Mouse (Mus musculus): Measurements from ENCODE around the gene Tspo2. TPM values are rescaled to one million over a fixed set of nuclear protein-coding genes. Genes with fewer than 3 reads are reported as not detected.
"Not testable (repeated sequence)": the region's sequence is repeated elsewhere in the genome, so short reads cannot be mapped to it uniquely, and the experiment has no call there.

The Tspo2 gene
- polyA plus RNA-seq, 1 experiment from 2014 or later: 2.6 TPM

DNA sequence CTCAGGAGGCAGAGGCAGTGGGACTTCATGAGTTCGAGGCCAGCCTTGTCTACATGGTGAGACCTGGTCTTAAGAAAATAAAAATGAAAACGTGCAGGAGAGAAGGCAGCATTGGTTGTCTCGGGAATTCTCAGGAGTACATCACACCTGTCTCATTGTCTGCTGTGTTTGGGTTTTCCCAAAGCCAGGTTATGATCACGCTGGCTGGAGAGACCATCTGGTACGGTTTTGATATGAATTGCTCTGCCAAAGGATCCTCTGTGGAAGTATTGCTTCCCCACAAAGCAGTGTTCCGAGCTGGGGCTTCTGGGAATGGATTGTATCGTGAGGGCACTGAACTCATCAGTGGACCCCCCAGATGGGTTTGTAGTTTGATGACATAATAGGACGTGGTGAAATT is 24.1 kb upstream of the Tspo2 start:
- Histone ChIP-seq H3K27ac (ENCODE audit: low read length) (no peak overlapping the region), H3K4me3 (ENCODE audit: low read length) (no peak overlapping the region), H3K4me2 (ENCODE audit: low read depth, low read length) (no peak overlapping the region), H3K9ac (ENCODE audit: low read length) (no peak overlapping the region), H3K4me1 (replicated peaks; ENCODE audit: control insufficient read depth, insufficient read depth, low read length) (no peaks in the 10 kb centered on the region), H3K9me3 (ENCODE audit: control insufficient read depth, low read length) (no peaks in the 10 kb centered on the region), H3K27me3 (ENCODE audit: control insufficient read depth, insufficient read depth, low read depth, low read length) (no peaks in the 10 kb centered on the region), H3K36me3 (ENCODE audit: control insufficient read depth, insufficient read depth, low read length) (no peaks in the 10 kb centered on the region)
- WGBS: 76% methylated on average over 8 of the region's 8 CpGs
- no peak for ATAC-seq (ENCODE audit: low read depth)

DNA sequence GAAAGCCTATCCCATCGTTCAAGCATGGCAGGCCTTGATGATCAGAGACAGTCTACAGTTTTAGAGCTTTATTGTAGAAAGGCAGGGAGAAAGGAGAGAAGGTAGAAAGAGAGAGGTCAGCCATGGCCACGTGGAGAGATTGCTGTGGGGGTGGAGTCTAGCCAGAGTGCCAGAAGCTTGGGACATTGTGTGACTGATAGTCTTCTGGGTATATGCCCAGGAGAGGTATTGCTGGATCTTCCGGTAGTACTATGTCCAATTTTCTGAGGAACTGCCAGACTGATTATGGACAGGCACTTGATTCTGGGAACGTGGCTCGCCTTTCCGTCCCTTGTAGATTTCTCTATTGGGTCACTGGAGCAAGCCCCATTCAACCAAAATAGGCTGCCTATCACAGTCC is 23.0 kb upstream of the Tspo2 start:
- WGBS: 81% methylated on average over 6 of the region's 6 CpGs
- not testable (repeated sequence) for H3K9me3 ChIP-seq (ENCODE audit: control insufficient read depth, low read length); H3K4me3 ChIP-seq (ENCODE audit: low read length)

DNA sequence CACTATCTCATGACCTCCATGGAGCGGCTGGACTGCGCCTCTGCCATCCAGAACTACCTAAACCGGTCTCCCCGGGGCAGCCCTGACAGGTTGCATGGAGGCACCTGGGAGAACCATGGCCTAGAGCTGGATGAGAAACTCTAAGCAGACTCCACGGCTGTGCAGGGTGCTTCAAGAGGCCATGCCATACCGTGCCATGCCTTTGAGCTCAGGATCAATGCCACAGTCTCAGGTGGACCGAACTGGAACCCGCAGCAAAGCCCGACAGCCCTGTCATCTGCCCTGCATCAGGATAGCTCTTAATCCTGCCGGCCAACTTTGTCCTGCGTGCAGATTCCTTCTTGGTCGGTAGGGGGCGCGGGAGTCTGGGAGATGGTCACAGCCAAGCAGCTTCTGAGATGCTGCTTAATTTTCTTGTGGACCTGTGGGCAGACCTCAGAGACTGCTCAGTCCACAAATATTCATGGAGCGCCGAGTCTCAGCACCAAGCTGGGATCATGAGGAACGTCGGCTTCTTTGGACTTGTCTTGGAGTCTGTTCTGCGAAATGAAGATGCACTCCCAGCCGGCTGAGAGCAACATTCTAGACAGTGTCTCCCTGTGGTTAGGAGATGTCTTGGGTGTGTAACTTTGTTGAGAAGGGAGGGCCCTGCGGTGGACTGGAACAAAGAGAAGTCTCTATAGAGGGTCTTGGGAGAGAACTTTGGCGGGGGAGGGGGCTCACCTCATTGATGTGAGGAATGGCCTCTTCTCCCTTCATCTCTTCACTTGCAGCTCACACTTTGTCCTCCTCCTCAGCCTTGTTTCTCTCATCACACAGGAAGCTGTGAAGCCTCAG is 16.3 kb upstream of the Tspo2 start:
- no peak overlapping the region for H3K4me3 ChIP-seq (ENCODE audit: low read length)
- H3K9ac ChIP-seq (ENCODE audit: low read length): no peak overlapping the region
- H3K9me3 ChIP-seq (ENCODE audit: control insufficient read depth, low read length): no peaks in the 10 kb centered on the region
- H3K36me3 ChIP-seq (ENCODE audit: control insufficient read depth, insufficient read depth, low read length): no peaks in the 10 kb centered on the region
- H3K27me3 ChIP-seq (ENCODE audit: control insufficient read depth, insufficient read depth, low read depth, low read length): no peaks in the 10 kb centered on the region
- H3K4me2 ChIP-seq (ENCODE audit: low read depth, low read length): peak overlapping the region; percentile 38
- WGBS: 6% methylated on average over 22 of the region's 22 CpGs
- ATAC-seq (ENCODE audit: low read depth): peak; percentile 76
- H3K4me1 ChIP-seq (replicated peaks; ENCODE audit: control insufficient read depth, insufficient read depth, low read length): peaks cover 4% of the 10 kb centered on the region; the same call in 1 of the 2 replicates
- no peak overlapping the region for H3K27ac ChIP-seq (ENCODE audit: low read length)

More for the DNA sequence above, 23.0 kb upstream of the Tspo2 start:
- ATAC-seq (ENCODE audit: low read depth); H3K4me2 ChIP-seq (ENCODE audit: low read depth, low read length); H3K4me1 ChIP-seq (replicated peaks; ENCODE audit: control insufficient read depth, insufficient read depth, low read length); H3K27me3 ChIP-seq (ENCODE audit: control insufficient read depth, insufficient read depth, low read depth, low read length); H3K27ac ChIP-seq (ENCODE audit: low read length); H3K36me3 ChIP-seq (ENCODE audit: control insufficient read depth, insufficient read depth, low read length); H3K9ac ChIP-seq (ENCODE audit: low read length): not testable (repeated sequence)

DNA sequence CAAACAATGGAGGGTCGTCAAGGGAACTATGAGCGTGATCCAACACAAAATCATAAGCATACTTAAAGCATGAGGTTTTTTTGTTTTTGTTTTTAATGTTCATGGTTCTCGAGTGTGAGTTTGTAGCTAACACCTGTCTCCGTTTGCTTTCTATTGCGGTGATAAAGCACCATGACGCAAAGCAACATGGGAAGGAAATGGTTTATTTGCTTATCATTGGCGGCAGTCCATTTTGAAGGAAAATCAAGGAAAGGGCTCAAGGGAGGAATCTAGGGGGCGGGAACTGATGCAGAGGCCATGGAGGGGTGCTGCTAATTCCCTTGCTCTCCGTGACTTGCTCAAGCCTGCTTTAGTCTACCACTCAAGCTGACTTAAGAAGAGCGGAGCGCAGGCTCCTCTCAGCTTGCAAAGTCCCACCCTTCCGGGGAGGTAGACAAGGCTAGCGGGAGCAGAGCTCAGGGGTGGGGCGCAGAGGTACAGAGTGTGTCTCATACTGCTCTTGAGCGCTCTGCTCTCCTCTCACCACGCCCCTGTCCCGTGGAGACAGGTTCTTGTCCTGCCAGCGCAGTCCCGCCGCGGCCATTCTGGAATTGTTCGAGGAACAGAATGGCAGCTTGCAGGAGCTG is 15.6 kb upstream of the Tspo2 start:
- Histone ChIP-seq H3K4me2 (ENCODE audit: low read depth, low read length) (peak overlapping the region; percentile 38), H3K9ac (ENCODE audit: low read length) (no peak overlapping the region), H3K27ac (ENCODE audit: low read length) (no peak overlapping the region), H3K4me1 (replicated peaks; ENCODE audit: control insufficient read depth, insufficient read depth, low read length) (peaks cover 4% of the 10 kb centered on the region; the same call in 1 of the 2 replicates), H3K9me3 (ENCODE audit: control insufficient read depth, low read length) (no peaks in the 10 kb centered on the region), H3K4me3 (ENCODE audit: low read length) (0 out of 2 replicates have a peak overlapping the region, but pooled peaks have one; percentile 4), H3K27me3 (ENCODE audit: control insufficient read depth, insufficient read depth, low read depth, low read length) (no peaks in the 10 kb centered on the region), H3K36me3 (ENCODE audit: control insufficient read depth, insufficient read depth, low read length) (no peaks in the 10 kb centered on the region)
- ATAC-seq (ENCODE audit: low read depth): peak; percentile 69
- WGBS: 19% methylated on average over 22 of the region's 22 CpGs

DNA sequence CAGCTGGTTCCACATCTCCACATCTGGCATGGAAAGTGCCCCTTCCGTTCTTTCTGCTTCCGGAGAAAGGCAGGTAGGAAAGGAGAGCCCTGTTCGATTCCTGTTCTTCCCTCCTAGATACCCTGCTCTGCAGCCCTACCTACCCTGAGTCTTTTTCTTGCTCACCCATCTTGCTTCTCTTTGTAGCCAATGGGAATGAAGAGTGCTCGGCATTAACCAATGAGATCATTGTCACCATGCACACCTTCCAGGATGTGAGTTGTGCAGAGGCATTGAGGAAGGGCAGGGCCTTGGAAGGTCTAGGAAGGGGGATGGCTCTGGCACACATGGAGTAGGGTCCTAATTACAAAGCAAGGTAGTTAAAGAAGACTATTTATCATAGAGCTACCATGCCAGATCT is 12.1 kb upstream of the Tspo2 start:
- Histone ChIP-seq H3K36me3 (ENCODE audit: control insufficient read depth, insufficient read depth, low read length) (no peaks in the 10 kb centered on the region), H3K9ac (ENCODE audit: low read length) (no peak overlapping the region), H3K4me3 (ENCODE audit: low read length) (no peak overlapping the region), H3K27me3 (ENCODE audit: control insufficient read depth, insufficient read depth, low read depth, low read length) (no peaks in the 10 kb centered on the region), H3K4me2 (ENCODE audit: low read depth, low read length) (no peak overlapping the region), H3K27ac (ENCODE audit: low read length) (no peak overlapping the region), H3K4me1 (replicated peaks; ENCODE audit: control insufficient read depth, insufficient read depth, low read length) (peaks cover 4% of the 10 kb centered on the region; the same call in 1 of the 2 replicates), H3K9me3 (ENCODE audit: control insufficient read depth, low read length) (no peaks in the 10 kb centered on the region)
- WGBS: 85% methylated on average over 4 of the region's 4 CpGs
- ATAC-seq (ENCODE audit: low read depth): no peak

DNA sequence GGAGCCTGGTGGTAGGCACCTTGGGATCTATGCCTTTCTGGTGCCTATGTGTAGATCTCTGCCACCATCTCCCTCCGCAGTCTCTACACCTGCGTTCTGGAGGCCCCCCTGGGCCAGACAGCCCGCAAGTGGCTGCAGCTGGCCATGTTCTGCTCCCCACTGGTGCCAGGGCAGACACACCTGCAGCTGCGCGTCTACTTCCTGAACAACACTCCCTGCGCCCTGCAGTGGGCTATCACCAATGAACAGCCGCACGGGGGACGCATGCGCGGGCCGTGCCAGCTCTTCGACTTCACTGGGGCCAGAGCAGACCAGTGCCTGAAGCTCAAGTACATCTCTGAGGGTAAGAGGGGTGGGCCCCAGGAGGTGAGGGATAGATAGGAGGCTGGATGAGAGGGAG is 10.8 kb upstream of the Tspo2 start:
- no peak; the same call in 1 of the 2 replicates for ATAC-seq (ENCODE audit: low read depth)
- H3K4me2 ChIP-seq (ENCODE audit: low read depth, low read length): no peak overlapping the region

DNA sequence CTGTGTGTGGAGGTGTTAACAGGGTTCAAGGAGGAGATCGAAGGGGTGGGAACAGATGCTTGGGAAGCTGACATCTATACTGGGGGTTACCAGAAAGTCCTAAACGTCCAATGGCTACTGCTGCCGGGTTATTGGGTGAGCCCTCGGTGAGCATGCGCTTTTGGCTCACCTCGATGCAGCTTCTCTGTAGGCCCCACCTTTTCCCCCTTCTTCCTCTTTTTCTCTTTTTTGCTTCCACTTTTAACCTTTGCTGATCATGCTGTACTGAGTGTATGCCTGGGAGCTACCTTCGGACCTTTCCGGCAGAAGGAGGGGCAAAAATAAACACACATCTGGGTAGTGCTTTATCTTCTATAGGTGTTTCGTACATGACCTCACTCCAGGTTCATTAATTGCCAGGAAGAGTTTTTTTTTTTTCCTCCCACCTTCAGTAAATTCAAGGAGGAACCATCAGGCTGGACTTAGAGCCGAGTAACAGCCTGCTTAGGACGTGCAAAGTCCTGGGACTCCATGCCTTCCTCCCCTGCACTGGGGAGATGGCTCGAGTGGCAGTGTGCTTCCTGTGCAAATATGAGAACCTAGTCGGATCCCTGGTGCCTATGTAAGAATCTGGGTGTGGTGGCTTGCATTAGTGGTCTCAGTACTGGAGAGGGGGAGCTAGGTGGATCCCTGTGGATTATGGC is 6.8 kb upstream of the Tspo2 start:
- ATAC-seq (ENCODE audit: low read depth): no peak
- Histone ChIP-seq H3K9ac (ENCODE audit: low read length) (no peak overlapping the region), H3K27me3 (ENCODE audit: control insufficient read depth, insufficient read depth, low read depth, low read length) (no peaks in the 10 kb centered on the region), H3K9me3 (ENCODE audit: control insufficient read depth, low read length) (no peaks in the 10 kb centered on the region), H3K4me1 (replicated peaks; ENCODE audit: control insufficient read depth, insufficient read depth, low read length) (no peaks in the 10 kb centered on the region), H3K27ac (ENCODE audit: low read length) (no peak overlapping the region), H3K4me3 (ENCODE audit: low read length) (no peak overlapping the region), H3K36me3 (ENCODE audit: control insufficient read depth, insufficient read depth, low read length) (no peaks in the 10 kb centered on the region), H3K4me2 (ENCODE audit: low read depth, low read length) (no peak overlapping the region)
- WGBS: 57% methylated on average over 13 of the region's 13 CpGs

More for the DNA sequence above, 10.8 kb upstream of the Tspo2 start:
- H3K4me3 ChIP-seq (ENCODE audit: low read length): no peak overlapping the region
- H3K27ac ChIP-seq (ENCODE audit: low read length): no peak overlapping the region
- no peaks in the 10 kb centered on the region for H3K27me3 ChIP-seq (ENCODE audit: control insufficient read depth, insufficient read depth, low read depth, low read length)
- H3K36me3 ChIP-seq (ENCODE audit: control insufficient read depth, insufficient read depth, low read length): no peaks in the 10 kb centered on the region
- H3K9ac ChIP-seq (ENCODE audit: low read length): no peak overlapping the region
- H3K4me1 ChIP-seq (replicated peaks; ENCODE audit: control insufficient read depth, insufficient read depth, low read length): peaks cover 2% of the 10 kb centered on the region; the same call in 1 of the 2 replicates
- 95% methylated on average over 13 of the region's 13 CpGs for WGBS
- H3K9me3 ChIP-seq (ENCODE audit: control insufficient read depth, low read length): no peaks in the 10 kb centered on the region

DNA sequence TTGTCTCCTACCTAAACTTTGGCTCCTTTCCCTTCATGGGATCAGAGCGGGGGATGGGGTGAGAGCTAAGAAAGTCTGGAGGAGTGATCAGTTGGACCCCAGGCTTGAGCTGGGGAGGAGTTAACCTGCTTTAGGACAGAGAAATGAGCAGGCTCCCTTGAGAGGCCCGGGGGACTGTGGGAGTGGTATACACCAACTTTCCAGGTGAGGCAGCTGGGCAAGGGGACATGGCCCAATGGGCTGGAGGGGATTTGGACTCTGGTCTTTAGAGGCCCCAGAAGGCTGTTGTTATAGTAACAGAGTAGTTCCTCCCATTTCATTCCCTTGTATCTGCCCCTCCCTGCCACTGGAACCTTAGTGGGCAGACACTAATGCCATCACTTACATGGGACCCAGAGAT is 4.6 kb upstream of the Tspo2 start:
- H3K27me3 ChIP-seq (ENCODE audit: control insufficient read depth, insufficient read depth, low read depth, low read length): no peaks in the 10 kb centered on the region
- H3K4me2 ChIP-seq (ENCODE audit: low read depth, low read length): no peak overlapping the region
- H3K9ac ChIP-seq (ENCODE audit: low read length): no peak overlapping the region
- no peaks in the 10 kb centered on the region for H3K9me3 ChIP-seq (ENCODE audit: control insufficient read depth, low read length)
- 69% methylated on average over 2 of the region's 2 CpGs for WGBS
- H3K36me3 ChIP-seq (ENCODE audit: control insufficient read depth, insufficient read depth, low read length): no peaks in the 10 kb centered on the region
- H3K27ac ChIP-seq (ENCODE audit: low read length): no peak overlapping the region
- H3K4me1 ChIP-seq (replicated peaks; ENCODE audit: control insufficient read depth, insufficient read depth, low read length): no peaks in the 10 kb centered on the region
- no peak overlapping the region for H3K4me3 ChIP-seq (ENCODE audit: low read length)
- ATAC-seq (ENCODE audit: low read depth): no peak

DNA sequence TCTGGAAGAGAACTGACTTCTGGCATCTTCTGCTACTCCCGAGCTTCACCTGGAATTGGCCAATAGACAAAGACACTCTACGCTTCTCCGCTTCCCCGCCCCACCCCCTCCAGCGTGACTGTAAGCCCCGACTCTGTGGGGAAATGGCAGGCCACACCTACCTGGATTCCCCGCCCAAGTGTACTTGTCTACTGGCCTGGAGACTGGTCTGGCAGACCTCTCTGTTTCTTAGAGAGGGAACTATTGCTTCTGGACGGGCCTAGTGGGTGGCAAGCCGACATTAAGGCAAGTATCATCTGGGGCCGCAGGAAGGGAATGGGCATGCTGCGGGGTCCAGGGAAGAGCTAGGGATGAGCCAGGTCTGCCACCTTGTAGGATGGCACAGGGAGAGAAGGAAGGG is 3.4 kb upstream of the Tspo2 start, which contains the start of gene Unc5cl:
Gene Unc5cl (plus strand): TSS at position 214 of the 400 bp plus-strand sequence.
- H3K9ac ChIP-seq (ENCODE audit: low read length): no peak within 1 kb of the TSS
- H3K36me3 ChIP-seq (ENCODE audit: control insufficient read depth, insufficient read depth, low read length): no peaks in the 10 kb centered on the region
- H3K4me1 ChIP-seq (replicated peaks; ENCODE audit: control insufficient read depth, insufficient read depth, low read length): no peaks in the 10 kb centered on the region
- H3K4me3 ChIP-seq (ENCODE audit: low read length): peak within 1 kb of the TSS; percentile 5
- ATAC-seq (ENCODE audit: low read depth): peak; percentile 64
- no peaks in the 10 kb centered on the region for H3K9me3 ChIP-seq (ENCODE audit: control insufficient read depth, low read length)
- no peak within 1 kb of the TSS for H3K27ac ChIP-seq (ENCODE audit: low read length)
- peak within 1 kb of the TSS; percentile 20 for H3K4me2 ChIP-seq (ENCODE audit: low read depth, low read length)
- no peaks in the 10 kb centered on the region for H3K27me3 ChIP-seq (ENCODE audit: control insufficient read depth, insufficient read depth, low read depth, low read length)
- 46% methylated on average over 11 of the region's 11 CpGs for WGBS

Data from lung, embryonic 16.5 days (tissue).